Mouse (Mus musculus) cerebellum, postnatal 25 days (tissue): ENCODE measurements at regions not wholly inside any gene's neighbourhood (a gene's known extent, or its start where the extent isn't known, plus 50 kb on each side); places are given as distances from the start of the nearest gene placed in this dataset.
"Not testable (repeated sequence)": the region's sequence is repeated elsewhere in the genome, so short reads cannot be mapped to it uniquely, and the experiment has no call there.

Experiments
- DNase-seq, 2 experiments: peaks; one replicate each; pipeline ENCODE4 v3.0.0; 2021; ENCODE audit warnings: mixed read lengths in 2 of 2

- DNase-seq: peak; percentile 12 to 37
These were observed 160.9 kb downstream of the Gm6760 start for GRCm38 (mm10) chrX:63991127-63991526.

DNA sequence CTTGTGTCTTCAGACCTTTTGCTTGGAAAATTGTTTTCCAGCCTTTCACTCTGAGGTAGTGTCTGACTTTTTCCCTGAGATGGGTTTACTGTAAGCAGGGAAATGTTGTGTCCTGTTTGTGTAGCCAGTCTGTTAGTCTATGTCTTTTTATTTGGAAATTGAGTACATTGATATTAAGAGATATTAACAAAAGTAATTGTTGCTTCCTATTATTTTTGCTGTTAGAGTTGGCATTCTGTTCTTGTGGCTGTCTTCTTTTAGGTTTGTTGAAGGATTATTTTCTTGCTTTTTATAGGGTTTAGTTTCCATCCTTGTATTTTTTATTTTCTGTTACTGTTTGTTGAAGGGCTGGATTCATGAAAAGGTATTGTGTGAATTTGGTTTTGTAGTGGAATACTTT is 179.6 kb downstream of the Gm6760 start:
- DNase-seq: not testable (repeated sequence)
